Mouse (Mus musculus) urinary bladder, postnatal 10 days (tissue): ENCODE measurements around the gene Foxn3.

ENCODE experiments used
- DNase-seq: peaks from one replicate; pipeline ENCODE4 v3.0.0; 2022; ENCODE audit warnings: low spot score

Gene Foxn3

GRCm38 (mm10) chr12:99466426-99466825, 97.0 kb downstream of the Foxn3 start:
- no peak for DNase-seq

DNA sequence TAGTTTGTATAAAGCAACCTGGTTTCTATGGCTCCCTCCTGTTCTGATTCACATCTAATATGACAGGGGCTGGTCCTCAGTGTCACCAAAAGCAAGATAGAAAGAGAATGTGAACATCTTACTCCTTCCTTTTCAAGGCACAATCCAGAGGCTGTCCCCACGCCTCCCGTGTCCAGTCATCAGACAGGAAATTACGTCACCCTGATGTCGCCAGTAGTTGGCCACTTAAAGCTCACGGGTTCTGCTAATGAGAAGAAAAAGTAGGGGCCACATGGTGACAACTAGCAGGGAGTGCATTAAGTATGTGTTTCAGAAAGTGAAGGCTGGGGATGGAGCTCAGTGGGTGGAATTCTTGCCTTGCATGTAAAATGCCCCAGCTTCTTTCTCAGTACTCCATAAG, 99.1 kb downstream of the Foxn3 start:
- DNase-seq, result no peak

GRCm38 (mm10) chr12:99462846-99463245, 100.5 kb downstream of the Foxn3 start:
- no peak for DNase-seq

DNA sequence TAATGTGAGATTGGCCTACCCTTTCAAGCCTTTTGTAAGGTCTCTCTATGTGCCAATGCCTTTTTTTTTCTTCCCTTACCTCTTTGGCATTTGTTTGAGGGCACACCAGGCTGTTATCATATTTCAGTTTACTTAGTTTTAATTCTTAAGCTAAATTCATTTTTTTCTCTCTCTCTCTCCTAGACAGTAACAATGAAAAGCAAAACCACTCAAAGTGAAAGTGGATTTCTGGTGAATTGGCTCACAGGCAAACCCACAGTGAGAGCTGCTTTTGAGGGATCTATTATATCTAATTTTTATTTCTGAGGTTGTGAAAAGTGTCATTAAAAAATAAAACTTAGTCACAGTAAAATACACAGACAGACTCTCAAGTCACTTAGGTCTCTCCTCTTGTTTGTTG, 101.1 kb downstream of the Foxn3 start:
- no peak for DNase-seq

GRCm38 (mm10) chr12:99457521-99458205, 105.7 kb downstream of the Foxn3 start:
- no peak for DNase-seq

DNA sequence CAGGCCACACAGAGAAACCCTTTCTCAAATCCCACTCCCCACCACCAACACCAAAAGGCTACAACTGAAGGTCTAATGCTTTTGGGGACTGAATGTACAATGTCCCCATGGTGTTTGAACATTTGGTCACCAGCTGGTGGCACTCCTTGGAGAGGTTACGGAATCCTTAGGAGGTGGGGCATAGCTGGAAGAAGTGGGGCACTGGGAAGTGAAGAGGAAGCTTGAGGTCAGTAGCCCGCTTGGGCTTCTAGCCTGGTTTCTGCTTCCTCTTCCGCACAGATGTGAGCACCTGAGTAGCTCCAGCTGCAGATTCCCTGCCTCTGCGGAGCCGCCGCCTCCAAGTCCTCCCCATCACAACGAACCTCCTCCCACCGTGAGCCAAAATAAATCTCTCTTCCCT, 107.8 kb downstream of the Foxn3 start:
- DNase-seq, result no peak

DNA sequence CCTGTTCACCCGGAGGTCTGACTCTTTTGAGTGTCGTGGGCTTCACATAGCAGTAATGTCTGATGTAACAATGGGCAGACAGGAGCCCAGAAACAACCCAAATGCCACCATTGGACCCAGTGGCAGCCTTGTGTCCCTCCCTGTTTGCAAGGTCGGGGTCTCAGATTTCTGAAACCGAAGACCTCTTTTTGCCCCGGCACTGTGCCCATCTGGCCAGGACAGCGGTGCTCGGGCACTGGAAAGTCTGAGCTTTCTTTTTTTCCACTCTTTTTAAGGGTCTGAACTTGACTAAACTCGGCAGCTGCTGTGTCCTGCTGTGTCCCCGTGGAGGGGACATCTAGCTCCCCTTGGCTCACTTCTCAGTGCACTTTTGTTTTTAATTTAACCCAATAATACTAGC, 109.0 kb downstream of the Foxn3 start:
- no peak for DNase-seq

- no peak for DNase-seq
These were observed 109.6 kb downstream of the Foxn3 start for GRCm38 (mm10) chr12:99453797-99454196.

DNA sequence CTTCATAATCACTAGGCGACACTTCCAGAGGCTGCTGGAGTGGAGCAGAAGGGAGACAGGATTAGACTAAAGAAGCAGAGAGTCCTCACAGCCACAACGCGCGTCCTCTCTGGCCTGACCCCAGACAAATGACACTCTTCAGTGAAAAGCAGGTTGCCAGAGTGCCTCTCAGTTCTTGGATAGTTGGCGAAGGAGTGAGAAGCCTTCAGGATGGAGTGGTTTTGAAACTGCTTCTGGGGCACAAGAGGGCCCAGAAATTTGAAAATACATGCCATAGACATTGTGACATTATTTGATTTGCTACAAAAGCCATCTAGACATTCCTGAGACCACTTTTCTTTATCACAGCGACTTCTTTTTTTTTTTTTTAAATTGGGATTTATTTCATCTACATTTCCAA, 113.3 kb downstream of the Foxn3 start:
- DNase-seq, result no peak

- no peak for DNase-seq
These were observed 115.6 kb downstream of the Foxn3 start for GRCm38 (mm10) chr12:99447791-99448190.

- no peak for DNase-seq
These were observed 118.2 kb downstream of the Foxn3 start for GRCm38 (mm10) chr12:99445018-99445674.

GRCm38 (mm10) chr12:99442819-99443218, 120.6 kb downstream of the Foxn3 start:
- DNase-seq, result no peak

DNA sequence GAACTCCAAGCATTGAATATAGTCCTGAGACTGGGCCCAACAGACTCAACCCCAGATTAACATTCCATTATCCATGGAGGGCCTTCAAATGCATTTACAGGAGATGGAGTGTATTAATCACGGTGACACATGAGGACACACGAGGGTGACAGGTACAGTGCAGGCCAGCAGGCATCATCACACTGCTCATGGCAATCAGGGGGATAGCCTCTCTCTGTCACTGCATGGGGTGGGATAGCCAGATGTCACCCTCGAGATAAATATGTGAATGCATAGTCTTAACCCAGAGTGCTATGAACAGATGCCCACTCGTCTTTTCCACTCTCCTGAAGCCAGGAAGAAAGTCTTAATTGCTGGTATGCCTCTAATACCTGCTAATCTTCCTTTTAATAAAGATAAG, 122.4 kb downstream of the Foxn3 start:
- no peak for DNase-seq

DNA sequence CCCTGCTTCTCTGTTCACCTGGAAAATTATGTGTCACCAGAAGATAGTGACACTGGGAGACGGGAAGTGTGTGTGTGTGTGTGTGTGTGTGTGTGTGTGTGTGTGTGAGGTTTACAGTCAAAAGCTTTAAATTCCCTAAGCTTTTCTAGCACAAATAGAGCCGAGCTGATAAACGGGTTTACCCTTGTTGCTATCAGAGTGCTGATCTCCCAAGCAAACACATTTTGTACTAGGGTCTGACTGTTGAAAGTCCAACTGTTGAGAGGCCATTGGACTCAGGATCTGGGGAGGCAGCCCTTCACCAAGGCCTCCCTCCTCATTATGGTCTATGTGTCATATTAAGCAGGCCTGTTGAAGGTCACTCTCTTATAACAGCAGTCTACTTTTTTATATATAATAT, 123.4 kb downstream of the Foxn3 start:
- no peak for DNase-seq

DNA sequence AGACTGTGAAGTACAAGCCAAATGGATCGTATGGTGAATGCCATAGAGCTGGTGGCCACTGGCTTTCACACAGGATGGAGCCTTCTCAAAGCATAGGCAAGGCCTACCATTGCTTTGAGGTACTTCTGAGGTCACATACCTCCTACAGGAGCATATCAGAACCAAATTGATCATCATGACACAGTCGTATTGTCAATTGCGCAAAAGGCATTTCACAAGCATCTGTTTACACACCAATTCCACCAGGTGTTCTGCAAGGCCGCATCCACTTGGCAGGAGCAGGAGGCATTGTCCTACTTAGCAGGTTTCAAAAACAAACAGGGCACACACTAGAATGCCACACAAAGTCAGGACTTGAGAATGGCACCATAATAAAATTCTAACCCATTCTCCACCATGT, 128.2 kb downstream of the Foxn3 start:
- DNase-seq, result no peak

GRCm38 (mm10) chr12:99433402-99433801, 130.0 kb downstream of the Foxn3 start:
- DNase-seq, result no peak

- no peak for DNase-seq
These were observed 131.8 kb downstream of the Foxn3 start for GRCm38 (mm10) chr12:99431541-99431940.

- no peak for DNase-seq
These were observed 132.4 kb downstream of the Foxn3 start for GRCm38 (mm10) chr12:99430992-99431391.

GRCm38 (mm10) chr12:99429101-99429500, 134.3 kb downstream of the Foxn3 start:
- no peak for DNase-seq

DNA sequence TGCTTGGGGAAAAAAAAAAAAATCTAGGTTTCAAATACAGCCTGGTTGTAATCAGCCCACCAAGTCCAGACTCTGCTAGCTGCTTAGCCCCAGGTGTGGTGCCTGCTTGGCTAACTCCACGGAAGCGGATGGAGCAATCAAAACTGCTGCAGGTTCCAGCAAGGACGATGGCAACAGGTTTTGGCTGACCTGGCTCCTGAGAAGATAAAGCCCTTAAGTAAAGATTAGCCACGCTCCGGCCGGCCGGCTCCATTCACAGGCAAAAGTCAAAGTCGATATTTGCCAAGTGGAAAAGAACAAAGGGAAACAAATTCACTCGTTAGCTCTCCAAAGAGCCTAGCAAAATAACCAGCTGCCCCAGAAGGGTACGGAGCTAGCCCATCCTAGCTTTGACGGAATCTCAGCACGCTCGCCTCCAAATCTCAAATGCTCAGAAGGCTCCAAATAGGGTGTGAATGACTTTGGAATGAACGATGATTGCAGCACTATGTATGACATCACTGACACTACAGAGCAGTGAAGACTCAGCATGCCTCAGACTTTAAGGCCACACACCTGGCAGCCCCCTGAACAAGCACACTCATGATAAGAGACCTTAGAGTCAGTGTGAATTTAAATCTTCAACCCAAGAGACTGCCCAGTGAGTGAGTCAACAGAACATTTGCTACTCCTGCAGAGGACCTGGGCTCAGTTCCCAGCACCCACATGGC, 137.0 kb downstream of the Foxn3 start:
- no peak for DNase-seq

- DNase-seq, result no peak
These were observed 144.0 kb downstream of the Foxn3 start for GRCm38 (mm10) chr12:99419396-99419760.

DNA sequence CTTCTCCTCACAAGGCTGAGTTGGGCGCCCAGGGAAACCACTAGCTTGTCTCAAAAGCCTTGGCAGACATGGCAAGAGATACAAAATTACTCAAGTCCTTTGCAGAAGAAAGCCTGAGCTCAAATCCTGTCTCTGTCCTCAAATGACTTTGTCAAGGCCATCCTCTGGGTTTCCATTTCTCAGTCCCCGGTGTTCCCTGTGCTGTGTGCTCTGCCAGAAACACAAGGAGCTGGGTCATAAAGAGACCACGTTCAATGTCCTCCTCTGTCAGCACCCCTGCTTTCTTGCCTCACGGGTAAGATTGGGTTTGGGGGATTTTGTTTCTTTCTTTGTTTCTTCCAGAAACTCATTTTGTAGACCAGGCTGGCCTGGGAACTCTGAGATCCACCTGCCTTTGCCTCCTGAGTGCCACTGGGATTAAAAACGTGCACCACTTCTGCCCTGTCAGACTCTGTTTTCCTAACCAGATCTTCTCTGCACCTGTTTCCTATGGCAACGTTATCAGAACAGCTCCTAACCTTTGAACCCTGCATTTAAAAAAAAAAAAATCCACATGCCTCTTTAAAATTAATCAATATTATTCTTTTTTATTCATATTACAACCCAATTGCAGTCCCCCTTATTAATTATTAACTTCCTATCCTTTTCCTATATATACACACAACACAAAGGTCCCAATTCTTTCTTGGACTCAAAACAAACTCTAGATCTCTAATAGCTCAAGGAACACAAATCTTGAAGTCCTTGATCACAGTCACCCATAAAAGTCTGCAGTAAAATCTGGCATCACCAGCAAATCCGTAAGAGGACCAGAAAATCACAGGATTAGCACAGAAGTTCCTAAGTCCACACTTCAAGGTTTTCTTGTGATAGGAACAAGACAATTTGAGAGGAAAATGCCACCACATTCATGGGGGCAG, 144.6 kb downstream of the Foxn3 start:
- DNase-seq, result no peak
